ENCODE assay signal across 12 mouse cellular contexts in the genomic region with DNA sequence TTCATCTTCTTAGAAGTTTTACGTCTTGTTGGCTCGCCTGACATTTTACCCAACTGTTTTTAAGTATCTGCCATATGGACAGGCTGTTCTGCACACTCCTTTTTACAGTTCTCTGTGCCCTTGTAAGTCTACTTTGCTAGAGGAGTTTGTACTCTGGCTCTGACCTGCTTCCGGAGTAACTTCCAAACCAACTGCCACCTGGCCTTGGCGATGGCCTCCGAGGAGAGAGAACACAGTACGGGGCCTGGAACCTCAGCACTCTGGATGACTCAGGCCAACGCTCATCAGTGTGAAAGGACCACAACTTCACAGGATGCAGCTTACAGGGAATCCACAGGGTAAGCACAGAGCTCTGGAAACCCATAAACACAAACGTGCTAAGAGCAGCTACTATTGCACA. TPM values are rescaled to one million over a fixed set of nuclear protein-coding genes. Genes with fewer than 3 reads are reported as not detected.
"Had no signal": no experiment of that assay in that cellular context is flagged by ENCODE, and none has a peak within 500 bp of the region (broad histone marks: within the 10 kb centered on the region; RNA-seq: fewer than 3 reads in every experiment).

No protein-coding gene starts in this region.

- DNase-seq: kidney, adult 11 months; kidney, adult 9 months; kidney, postnatal 36 days; left cerebral cortex, postnatal 4 days; liver, embryonic 13.5 days; retina, postnatal 1 day; right cerebral cortex, postnatal 14 days; thymus, postnatal 4 days had no signal

RNA-seq across cellular contexts. Expression of gene Otos, which starts 14.9 kb away (rescaled TPM):
- total RNA-seq: left cerebral cortex, adult 18-20 months; left cerebral cortex, postnatal 10 days; left cerebral cortex, postnatal 4 days had no signal

RNA-seq across cellular contexts. Expression of gene Olfr12, which starts 16.1 kb away (rescaled TPM):
- total RNA-seq: left cerebral cortex, adult 18-20 months; left cerebral cortex, postnatal 10 days; left cerebral cortex, postnatal 4 days; megakaryocyte-erythroid progenitor cell, adult 5-6 weeks had no signal

RNA-seq across cellular contexts. Expression of gene Olfr1410, which starts 28.1 kb away (rescaled TPM):
- total RNA-seq: left cerebral cortex, adult 18-20 months; left cerebral cortex, postnatal 10 days; left cerebral cortex, postnatal 4 days; megakaryocyte-erythroid progenitor cell, adult 5-6 weeks had no signal

RNA-seq across cellular contexts. Expression of gene Olfr1411, which starts 39.5 kb away (rescaled TPM):
- total RNA-seq: layer of hippocampus, postnatal 14 days; left cerebral cortex, adult 18-20 months; left cerebral cortex, postnatal 10 days; left cerebral cortex, postnatal 4 days; megakaryocyte-erythroid progenitor cell, adult 5-6 weeks had no signal
